Mouse (Mus musculus) thymus, postnatal 14 days (tissue): Measurements from ENCODE around the gene Tmed10.

Experiments
- DNase-seq: peaks from one replicate; pipeline ENCODE4 v3.0.0; 2021

The Tmed10 gene

GRCm38 (mm10) chr12:85305247-85305892, 69.3 kb downstream of the Tmed10 start:
- DNase-seq: peak; percentile 83

GRCm38 (mm10) chr12:85304725-85305124, 69.9 kb downstream of the Tmed10 start:
- DNase-seq: peak; percentile 25

GRCm38 (mm10) chr12:85303256-85303655, 71.4 kb downstream of the Tmed10 start:
- DNase-seq: no peak

- no peak for DNase-seq
Observed at GRCm38 (mm10) chr12:85298835-85299180, 75.8 kb downstream of the Tmed10 start.

DNA sequence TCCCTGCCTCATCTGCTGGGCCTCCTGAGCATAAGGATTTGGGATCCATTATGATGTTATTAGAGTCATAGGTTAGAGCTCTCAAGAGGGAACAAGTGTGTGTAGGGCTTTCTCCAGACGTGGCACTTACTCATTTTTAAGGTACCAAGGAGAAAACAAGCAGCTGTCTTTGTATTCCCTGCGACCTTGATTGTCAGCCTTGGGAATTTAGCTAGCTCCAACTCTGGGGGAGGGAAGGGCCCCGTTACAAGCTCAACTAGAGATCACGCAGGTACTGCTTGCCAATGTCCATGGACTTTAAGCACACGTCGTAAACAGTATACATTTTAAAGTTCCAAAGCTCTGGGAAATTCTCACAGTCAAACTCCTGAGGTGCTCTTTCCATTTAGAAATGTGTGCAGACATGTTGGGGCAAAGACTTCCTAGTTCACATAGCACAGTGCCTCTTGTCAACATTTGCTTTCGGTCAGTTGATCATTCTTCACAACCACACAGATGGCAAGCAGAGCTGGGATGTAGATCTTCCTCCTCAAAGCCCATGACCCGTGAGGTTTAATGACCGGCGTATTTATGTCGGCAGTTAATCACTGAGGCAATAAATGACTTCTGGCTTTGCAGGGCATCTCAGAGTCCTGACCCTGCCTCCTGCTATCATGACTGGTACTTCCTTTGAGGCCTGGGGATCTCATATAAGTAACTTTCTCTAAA, 76.4 kb downstream of the Tmed10 start:
- DNase-seq: no peak

- DNase-seq: no peak
Observed at GRCm38 (mm10) chr12:85297345-85297997, 77.2 kb downstream of the Tmed10 start.

- no peak for DNase-seq
Observed at GRCm38 (mm10) chr12:85296915-85297314, 77.7 kb downstream of the Tmed10 start.

DNA sequence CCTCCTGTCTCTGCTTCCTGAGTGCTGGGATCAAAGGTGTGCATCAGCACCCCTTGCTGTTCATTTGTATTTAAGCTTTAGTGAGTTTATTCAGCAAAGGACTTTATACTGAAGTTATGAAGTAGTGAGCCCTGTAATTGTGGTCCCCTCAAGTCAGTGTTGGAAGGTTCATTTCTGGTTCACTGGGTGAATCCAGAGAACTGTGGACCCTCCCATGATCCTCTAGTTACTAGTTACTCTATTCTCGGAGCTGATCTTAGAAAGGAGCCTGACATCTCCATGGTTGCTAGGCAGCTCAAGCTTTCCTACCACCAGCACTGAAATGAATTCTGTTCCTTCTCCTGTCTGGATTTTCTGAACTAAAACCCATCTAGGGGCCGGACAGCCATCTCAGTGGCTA, 79.1 kb downstream of the Tmed10 start:
- DNase-seq: no peak

DNA sequence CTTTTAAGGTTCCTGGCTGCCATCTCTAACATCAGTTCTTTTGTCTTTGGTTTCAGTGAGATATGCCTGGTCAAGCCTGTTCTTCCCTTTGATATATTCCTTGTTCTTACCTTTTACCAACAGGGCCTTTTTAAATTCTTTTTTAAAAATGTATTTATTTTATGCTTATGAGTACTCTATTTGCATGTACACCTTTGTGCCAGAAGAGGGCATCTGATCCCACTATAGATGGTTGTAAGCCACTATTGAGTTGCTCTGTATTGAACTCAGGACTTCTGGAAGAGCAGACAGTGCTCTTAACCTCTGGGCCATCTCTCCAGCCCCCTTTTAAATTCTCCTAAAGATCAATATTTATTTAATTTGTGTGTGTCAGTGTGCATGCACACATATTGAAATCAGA, 81.7 kb downstream of the Tmed10 start:
- DNase-seq: no peak

GRCm38 (mm10) chr12:85292288-85292687, 82.4 kb downstream of the Tmed10 start:
- DNase-seq: no peak

- no peak for DNase-seq
Observed at GRCm38 (mm10) chr12:85291541-85291940, 83.1 kb downstream of the Tmed10 start.

GRCm38 (mm10) chr12:85290633-85291032, 84.0 kb downstream of the Tmed10 start:
- DNase-seq: no peak
